Mouse (Mus musculus): Measurements from ENCODE around the gene Atp5g3.
"Not testable (repeated sequence)": the region's sequence is repeated elsewhere in the genome, so short reads cannot be mapped to it uniquely, and the experiment has no call there.

The Atp5g3 gene

DNA sequence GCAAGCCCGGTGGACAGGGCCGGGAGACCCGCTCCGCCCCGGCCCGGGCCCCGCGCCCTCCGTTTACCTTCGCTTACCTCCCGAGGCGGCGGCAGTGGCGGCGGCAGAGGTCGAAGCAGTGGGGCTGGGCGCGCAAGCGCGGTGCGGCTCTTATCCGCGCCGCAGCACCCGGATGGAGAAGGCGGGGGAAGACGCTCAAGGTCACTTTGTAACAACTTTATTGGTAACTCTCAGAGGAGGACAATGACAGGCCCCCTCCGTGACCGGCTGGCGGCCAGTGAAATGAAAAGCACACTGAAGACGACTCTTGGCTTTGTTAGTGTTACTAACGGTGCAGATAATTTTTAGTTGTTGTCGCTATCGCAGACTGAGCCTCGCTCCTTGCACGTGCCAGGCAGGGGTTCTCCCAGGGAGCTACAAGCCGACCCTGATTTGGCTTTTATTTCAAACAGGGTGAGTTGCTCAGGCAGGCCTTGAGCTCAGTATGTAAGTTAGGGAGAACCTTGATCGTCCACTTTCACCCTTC is at the start of gene Atp5g3:
Gene Atp5g3 (minus strand): TSS at position 152 of the 526 bp plus-strand sequence.
- DNase-seq (ENCODE audit: low read depth, low spot score), result peak; percentile 95

GRCm38 (mm10) chr2:73958342-73958741 is 47.2 kb upstream of the Atp5g3 start:
- no peak for DNase-seq (ENCODE audit: low read depth, low spot score)

DNA sequence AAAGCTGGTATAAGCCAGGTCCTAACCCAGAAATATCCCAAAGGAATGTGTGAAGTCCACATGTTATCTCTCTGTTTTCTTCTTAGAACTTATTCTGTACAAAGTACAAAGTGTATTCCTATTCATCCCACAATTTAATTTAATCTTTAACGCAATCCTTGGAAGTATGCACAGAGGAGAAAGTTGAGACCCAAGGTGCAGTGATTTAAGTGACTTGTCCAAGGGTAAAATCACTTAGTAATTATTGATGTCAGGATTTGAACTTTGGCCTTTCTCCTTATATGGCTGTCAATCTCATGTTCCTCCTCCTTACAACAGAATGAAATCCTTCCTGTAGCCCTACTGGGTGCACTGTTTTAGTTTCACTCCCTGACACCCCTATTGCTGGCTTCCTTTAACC is 42.5 kb upstream of the Atp5g3 start:
- DNase-seq (ENCODE audit: low read depth, low spot score), result no peak

DNA sequence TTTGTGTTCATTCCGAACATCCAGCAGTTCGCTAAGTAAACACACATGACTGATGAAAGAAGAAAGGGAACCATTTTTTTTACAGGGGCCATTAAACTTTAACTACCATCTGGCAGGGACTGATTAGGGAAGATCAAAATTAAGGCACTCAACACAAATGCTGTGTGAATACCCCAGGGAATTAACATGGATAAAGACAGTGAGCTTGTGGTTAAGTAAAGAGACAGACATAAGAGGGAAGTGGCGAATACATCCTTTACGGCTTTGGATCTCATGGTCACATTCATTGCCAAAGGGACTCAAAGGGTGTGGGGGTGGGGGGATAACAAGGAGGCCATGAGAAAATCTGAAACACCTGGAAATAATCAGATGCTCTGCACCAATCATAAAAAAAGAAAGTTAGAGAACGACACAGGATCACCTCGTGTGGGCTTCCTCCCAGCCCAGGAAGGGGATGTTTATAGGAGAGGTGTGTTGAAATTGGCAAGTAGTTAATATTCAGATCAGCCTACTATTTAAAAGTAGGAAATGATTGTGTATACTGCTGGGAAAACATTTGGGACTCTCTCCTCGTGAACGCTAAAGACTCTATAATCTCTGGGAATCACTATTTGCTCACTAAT is 41.6 kb upstream of the Atp5g3 start:
- DNase-seq (ENCODE audit: low read depth, low spot score), result no peak

DNA sequence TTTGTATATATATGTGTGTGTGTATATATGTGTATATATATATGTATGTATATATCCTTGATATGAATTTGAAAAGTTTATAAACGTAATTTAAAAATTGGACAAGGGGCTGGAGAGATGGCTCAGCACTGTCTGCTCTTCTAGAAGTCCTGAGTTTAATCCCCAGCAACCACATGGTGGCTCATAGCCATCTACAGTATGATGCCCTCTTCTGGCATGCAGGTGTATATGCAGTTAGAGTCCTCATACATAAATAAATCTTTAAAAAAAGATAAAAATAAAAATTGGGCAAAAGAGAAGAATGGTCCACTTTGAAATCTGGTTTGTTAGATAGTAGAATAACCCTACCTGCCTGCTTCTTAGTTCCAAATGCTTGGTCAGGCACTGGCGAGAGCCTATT is 36.2 kb upstream of the Atp5g3 start:
- DNase-seq (ENCODE audit: low read depth, low spot score), result no peak

GRCm38 (mm10) chr2:73943735-73944134 is 32.6 kb upstream of the Atp5g3 start:
- no peak for DNase-seq (ENCODE audit: low read depth, low spot score)

DNA sequence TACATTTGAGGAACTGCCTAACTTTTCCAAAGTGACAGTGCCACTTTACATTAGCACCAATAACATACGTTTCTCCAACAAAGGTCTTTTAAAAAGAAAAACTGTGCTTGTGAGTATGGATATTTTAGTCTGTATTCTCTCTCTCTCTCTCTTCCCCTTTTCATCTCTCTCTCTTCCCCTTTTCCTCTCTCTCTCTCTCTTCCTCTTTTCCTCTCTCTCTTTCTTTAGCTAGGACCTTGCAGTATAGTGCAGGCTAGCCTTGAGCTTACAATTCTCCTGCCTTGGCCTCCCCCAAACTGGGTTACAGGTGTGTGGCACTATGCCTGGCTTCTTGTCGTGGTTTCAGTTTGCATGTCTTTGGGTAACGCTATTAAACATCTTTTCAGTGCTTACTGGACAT is 31.7 kb upstream of the Atp5g3 start:
- no peak for DNase-seq (ENCODE audit: low read depth, low spot score)

- no peak for DNase-seq (ENCODE audit: low read depth, low spot score)
These were observed 30.2 kb upstream of the Atp5g3 start for GRCm38 (mm10) chr2:73941281-73941680.

DNA sequence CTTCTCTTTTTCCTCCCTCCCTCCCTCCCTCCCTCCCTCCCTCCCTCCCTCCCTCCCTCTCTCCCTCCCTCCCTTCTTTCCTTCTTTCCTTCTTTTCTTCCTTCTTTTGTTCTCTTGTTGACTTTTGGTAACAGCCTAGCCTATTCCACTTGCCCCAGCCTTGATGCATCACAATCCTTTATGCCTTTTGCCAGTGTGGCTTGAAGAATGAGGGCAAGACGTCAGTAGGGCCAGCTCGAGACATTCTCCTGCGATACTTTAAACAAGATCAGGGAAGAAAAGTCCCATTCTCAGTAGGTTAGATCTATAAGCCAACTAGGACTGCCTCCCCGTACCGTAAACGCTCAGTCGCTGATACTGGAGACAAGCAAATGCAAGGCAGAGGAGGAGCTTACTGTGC is 29.3 kb upstream of the Atp5g3 start:
- no peak for DNase-seq (ENCODE audit: low read depth, low spot score)

DNA sequence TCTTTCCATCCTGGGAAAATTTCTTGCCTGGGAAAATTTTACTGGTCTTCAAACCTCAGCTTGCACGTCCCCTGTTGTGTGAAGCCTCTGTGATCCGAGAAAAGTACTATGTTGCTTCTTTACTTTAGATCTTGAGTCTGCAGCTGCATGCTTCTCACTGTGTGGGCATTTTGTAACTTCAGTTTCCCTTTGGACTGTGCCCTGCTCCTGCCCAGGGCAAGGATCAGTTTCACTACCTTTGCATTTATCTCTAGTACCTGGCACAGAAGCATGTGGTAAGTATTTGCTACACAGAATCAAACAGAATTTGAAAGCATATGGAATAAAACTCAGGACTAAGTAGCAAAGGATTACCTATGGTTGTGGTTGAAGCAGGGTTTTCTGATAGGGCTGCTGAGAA is 27.8 kb upstream of the Atp5g3 start:
- no peak for DNase-seq (ENCODE audit: low read depth, low spot score)

- DNase-seq (ENCODE audit: low read depth, low spot score), result no peak
These were observed 21.7 kb upstream of the Atp5g3 start for GRCm38 (mm10) chr2:73932676-73933313.

- no peak for DNase-seq (ENCODE audit: low read depth, low spot score)
These were observed 16.6 kb upstream of the Atp5g3 start for GRCm38 (mm10) chr2:73927711-73928110.

DNA sequence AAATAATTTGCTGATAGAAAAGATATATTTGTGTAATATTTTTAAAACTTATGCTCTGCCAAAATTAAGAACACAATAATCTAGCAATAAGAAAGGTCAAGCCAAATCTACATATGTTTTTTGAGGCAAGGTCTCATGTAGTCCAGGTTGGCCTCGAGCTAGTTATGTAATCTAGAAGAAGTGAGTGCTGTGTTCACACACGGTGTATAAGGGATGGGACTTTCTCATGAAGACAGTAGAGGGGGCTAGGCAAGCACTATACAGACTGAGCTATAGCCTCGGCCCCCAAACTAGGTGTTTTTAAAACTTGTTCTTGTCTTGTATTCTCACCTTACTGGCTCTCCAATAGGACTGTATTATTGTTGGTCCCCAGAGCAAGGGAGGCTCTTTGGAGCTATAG is 14.4 kb upstream of the Atp5g3 start:
- DNase-seq (ENCODE audit: low read depth, low spot score), result no peak

DNA sequence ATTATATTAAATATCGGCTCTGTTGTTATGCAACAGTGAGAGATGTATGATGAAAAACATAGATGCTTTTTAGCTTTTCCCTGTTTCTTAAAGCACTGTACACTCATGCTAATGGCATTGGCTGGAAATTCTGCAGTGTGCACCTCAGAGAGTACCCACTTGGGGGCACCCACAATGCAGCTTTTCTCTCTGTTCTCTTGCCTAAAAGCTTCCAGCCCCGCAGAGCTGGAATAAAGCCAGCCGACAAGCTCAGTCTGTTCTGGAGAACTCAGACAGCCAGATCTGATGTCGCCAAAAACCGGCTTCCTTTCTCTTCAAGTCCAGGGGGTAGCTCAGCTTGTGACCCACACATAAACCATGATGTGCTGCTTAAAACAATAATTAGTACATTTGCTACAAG is 14.0 kb upstream of the Atp5g3 start:
- DNase-seq (ENCODE audit: low read depth, low spot score), result no peak

- no peak for DNase-seq (ENCODE audit: low read depth, low spot score)
These were observed 8.5 kb upstream of the Atp5g3 start for GRCm38 (mm10) chr2:73919642-73920041.

GRCm38 (mm10) chr2:73912264-73912663 is 1.1 kb upstream of the Atp5g3 start:
- DNase-seq (ENCODE audit: low read depth, low spot score), result peak; percentile 6

- peak; percentile 60 for DNase-seq (ENCODE audit: low read depth, low spot score)
These were observed 453 bp downstream of the Atp5g3 start for GRCm38 (mm10) chr2:73910571-73911174.

GRCm38 (mm10) chr2:73909116-73909515 is 2.0 kb downstream of the Atp5g3 start:
- DNase-seq (ENCODE audit: low read depth, low spot score), result no peak

DNA sequence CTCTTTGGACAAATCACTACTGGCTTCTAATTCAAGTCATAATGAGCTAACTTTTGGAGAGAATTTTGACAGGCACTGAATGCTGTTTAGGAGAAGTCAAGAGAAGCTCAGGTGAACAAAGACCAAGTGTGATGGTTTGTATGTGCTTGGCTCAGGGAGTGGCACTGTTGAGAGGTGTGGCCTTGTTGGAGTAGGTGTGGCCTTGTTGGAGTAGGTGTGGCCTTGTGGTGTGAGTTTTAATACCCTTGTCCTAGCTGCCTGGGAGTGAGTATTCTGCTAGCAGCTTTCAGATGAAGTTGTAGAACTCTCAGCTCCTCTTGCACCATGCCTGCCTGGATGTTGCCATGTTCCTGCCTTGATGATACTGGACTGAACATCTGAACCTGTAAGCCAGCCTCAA is 6.4 kb downstream of the Atp5g3 start:
- DNase-seq (ENCODE audit: low read depth, low spot score), result not testable (repeated sequence)

DNA sequence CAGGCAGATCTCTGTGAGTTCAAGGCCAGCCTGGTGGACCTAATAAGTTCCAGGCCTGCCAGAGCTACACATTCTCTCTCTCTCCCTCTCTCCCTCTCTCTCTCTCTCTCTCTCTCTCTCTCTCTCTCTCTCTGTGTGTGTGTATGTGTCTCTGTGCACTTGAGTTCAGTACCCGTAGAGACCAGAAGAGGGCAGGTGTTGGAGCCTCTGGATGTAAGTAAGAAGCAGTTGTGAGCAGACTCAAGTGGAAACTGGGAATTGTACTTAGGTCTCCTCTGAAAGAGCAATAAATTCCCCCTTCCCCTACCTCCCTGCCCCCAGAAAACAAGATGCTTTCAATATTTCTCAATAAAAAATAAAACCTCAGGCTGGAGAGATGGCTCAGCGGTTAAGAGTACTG is 7.6 kb downstream of the Atp5g3 start:
- DNase-seq (ENCODE audit: low read depth, low spot score), result peak; percentile 18

- not testable (repeated sequence) for DNase-seq (ENCODE audit: low read depth, low spot score)
These were observed 8.8 kb downstream of the Atp5g3 start for GRCm38 (mm10) chr2:73902328-73902727.

DNA sequence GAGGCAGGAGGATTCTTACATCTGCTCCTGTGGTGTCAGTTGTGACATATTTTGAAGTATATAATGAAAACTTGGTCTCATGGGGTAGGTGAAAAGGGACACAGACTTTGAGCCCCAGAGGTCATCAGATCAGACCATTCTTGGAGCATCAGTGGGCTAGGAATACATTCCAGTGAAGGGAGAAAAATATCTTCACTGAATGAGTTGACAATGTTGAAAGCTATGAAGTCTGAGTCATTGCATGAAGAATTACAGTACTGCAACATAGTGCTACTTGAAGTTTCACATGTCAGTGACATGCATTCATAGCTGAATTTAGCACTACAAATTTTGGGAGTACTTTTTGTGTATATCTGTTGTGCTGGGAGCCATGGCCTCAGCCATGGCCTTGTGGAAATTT is 10.0 kb downstream of the Atp5g3 start:
- DNase-seq (ENCODE audit: low read depth, low spot score), result no peak

DNA sequence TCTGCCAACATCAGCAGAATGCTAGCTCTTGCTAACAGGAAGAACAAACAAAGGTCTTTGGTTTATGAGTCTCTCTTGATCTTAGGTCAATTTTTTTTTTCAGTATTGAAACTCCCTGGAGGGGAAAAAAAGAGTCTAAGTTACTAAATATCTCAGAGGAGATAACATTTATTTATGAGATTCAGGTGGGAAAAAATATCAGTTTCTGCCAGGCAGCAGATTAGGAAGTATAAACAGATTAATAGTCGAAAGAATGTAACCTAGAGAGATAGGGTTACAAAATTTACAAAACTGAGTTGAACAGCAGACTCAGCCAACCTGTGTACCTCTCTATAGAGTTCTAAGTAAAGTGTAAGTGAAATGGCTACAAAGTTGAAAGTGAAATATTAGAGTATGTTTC is 10.8 kb downstream of the Atp5g3 start:
- DNase-seq (ENCODE audit: low read depth, low spot score), result no peak

Data from CD4-positive, CD25-positive, alpha-beta regulatory T cell, adult 2 months (primary cell).